Mouse (Mus musculus) kidney, postnatal 10 days (tissue): ENCODE results near the gene Tprkb.
A peak's percentile ranks its signal among the peaks of the same experiment; 100 is the strongest.
"Not testable (repeated sequence)": the region's sequence is repeated elsewhere in the genome, so short reads cannot be mapped to it uniquely, and the experiment has no call there.

Experiments
- DNase-seq: peaks from one replicate; pipeline ENCODE4 v3.0.0; 2021; ENCODE audit warnings: mixed read lengths

The Tprkb gene

GRCm38 (mm10) chr6:85915539-85916513 lies 4.2 kb downstream of the Tprkb start, which contains the start of gene Nat8f1:
Gene Nat8f1 (minus strand): TSS chr6:85915687.
- DNase-seq: peak; percentile 92

- DNase-seq: no peak
Observed at GRCm38 (mm10) chr6:85916596-85916995, 4.9 kb downstream of the Tprkb start.

- DNase-seq: not testable (repeated sequence)
Observed at GRCm38 (mm10) chr6:85918341-85918740, 6.7 kb downstream of the Tprkb start.

GRCm38 (mm10) chr6:85919401-85919800 lies 7.7 kb downstream of the Tprkb start:
- DNase-seq: no peak

GRCm38 (mm10) chr6:85923643-85924042 lies 12.0 kb downstream of the Tprkb start:
- no peak for DNase-seq

- DNase-seq: no peak
Observed at GRCm38 (mm10) chr6:85926709-85927108, 15.0 kb downstream of the Tprkb start.

GRCm38 (mm10) chr6:85927476-85928464 lies 16.1 kb downstream of the Tprkb start:
- DNase-seq: peak; percentile 50

GRCm38 (mm10) chr6:85929312-85929711 lies 17.6 kb downstream of the Tprkb start:
- no peak for DNase-seq

- peak; percentile 67 for DNase-seq
Observed at GRCm38 (mm10) chr6:85934047-85934446, 22.4 kb downstream of the Tprkb start.

- DNase-seq: no peak
Observed at GRCm38 (mm10) chr6:85935646-85936045, 24.0 kb downstream of the Tprkb start.

GRCm38 (mm10) chr6:85936508-85937465 lies 25.1 kb downstream of the Tprkb start:
- DNase-seq: peak; percentile 87

- DNase-seq: no peak
Observed at GRCm38 (mm10) chr6:85938701-85939100, 27.0 kb downstream of the Tprkb start.

- no peak for DNase-seq
Observed at GRCm38 (mm10) chr6:85942469-85942868, 30.8 kb downstream of the Tprkb start.

- DNase-seq: no peak
Observed at GRCm38 (mm10) chr6:85948549-85948948, 36.9 kb downstream of the Tprkb start.

- DNase-seq: no peak
Observed at GRCm38 (mm10) chr6:85957581-85957980, 45.9 kb downstream of the Tprkb start.

GRCm38 (mm10) chr6:85961101-85962091 lies 49.7 kb downstream of the Tprkb start, which contains the start of gene Dusp11:
Gene Dusp11 (minus strand): TSS chr6:85961667.
- DNase-seq: peak; percentile 95

GRCm38 (mm10) chr6:85966081-85966480 lies 54.4 kb downstream of the Tprkb start:
- DNase-seq: peak; percentile 20

GRCm38 (mm10) chr6:85966686-85967085 lies 55.0 kb downstream of the Tprkb start:
- peak; percentile 14 for DNase-seq

GRCm38 (mm10) chr6:85969889-85970288 lies 58.2 kb downstream of the Tprkb start:
- DNase-seq: no peak

- DNase-seq: no peak
Observed at GRCm38 (mm10) chr6:85972699-85973098, 61.0 kb downstream of the Tprkb start.
